Mouse (Mus musculus): ENCODE results near the gene Esrra. TPM values are rescaled to one million over a fixed set of nuclear protein-coding genes. Genes with fewer than 3 reads are reported as not detected.

Gene Esrra
- polyA plus RNA-seq (2014; fragmentation: Nextera tagmentation; extraction: Ambion mirVana) = 4.1 and 4.3 TPM in 2 replicates

GRCm38 (mm10) chr19:6921647-6922567, at the start of gene Esrra:
Gene Esrra (minus strand): TSS chr19:6921813.
- Histone ChIP-seq H3K9me3 (ENCODE audit: control insufficient read depth, low read length) (no peaks in the 10 kb centered on the region), H3K4me1 (ENCODE audit: control insufficient read depth, insufficient read depth, low read length) (peaks cover 16% of the 10 kb centered on the region), H3K4me2 (ENCODE audit: low read depth) (peak within 1 kb of the TSS; percentile 86), H3K27me3 (ENCODE audit: control insufficient read depth, insufficient read depth, low read length) (peaks cover 45% of the 10 kb centered on the region), H3K4me3 (ENCODE audit: low read depth, low read length) (peak within 1 kb of the TSS; percentile 75), H3K36me3 (ENCODE audit: control insufficient read depth, insufficient read depth, low read length) (no peaks in the 10 kb centered on the region), H3K27ac (ENCODE audit: low read depth, low read length) (peak within 1 kb of the TSS; percentile 86), H3K9ac (ENCODE audit: low read length) (peak within 1 kb of the TSS; percentile 85)
- DNase-seq (ENCODE audit: low spot score) = peak; percentile 100
- under 1% methylated on average over 56 of the region's 66 CpGs for WGBS
- peak; percentile 92 for ATAC-seq (ENCODE audit: insufficient read depth, low FRiP score, low TSS enrichment)

- whole genome bisulfite sequencing = 26% methylated on average over 11 of the region's 11 CpGs
- peak overlapping the region; percentile 50 for H3K4me2 ChIP-seq (ENCODE audit: low read depth)
- H3K36me3 ChIP-seq (ENCODE audit: control insufficient read depth, insufficient read depth, low read length) = no peaks in the 10 kb centered on the region
- no peak overlapping the region for H3K27ac ChIP-seq (ENCODE audit: low read depth, low read length)
- peaks cover 19% of the 10 kb centered on the region for H3K4me1 ChIP-seq (ENCODE audit: control insufficient read depth, insufficient read depth, low read length)
- ATAC-seq (ENCODE audit: insufficient read depth, low FRiP score, low TSS enrichment) (no peak), DNase-seq (ENCODE audit: low spot score) (no peak)
- no peak overlapping the region; the same call in 1 of the 2 replicates for H3K9ac ChIP-seq (ENCODE audit: low read length)
- 0 out of 2 replicates have a peak, but pooled peaks cover 7% of the 10 kb centered on the region for H3K27me3 ChIP-seq (ENCODE audit: control insufficient read depth, insufficient read depth, low read length)
- no peak overlapping the region; the same call in 1 of the 2 replicates for H3K4me3 ChIP-seq (ENCODE audit: low read depth, low read length)
- H3K9me3 ChIP-seq (ENCODE audit: control insufficient read depth, low read length) = no peaks in the 10 kb centered on the region
Observed at GRCm38 (mm10) chr19:6970460-6971085, 49.0 kb upstream of the Esrra start.

- Histone ChIP-seq H3K4me3 (ENCODE audit: low read depth, low read length) (peak overlapping the region; percentile 45), H3K4me1 (ENCODE audit: control insufficient read depth, insufficient read depth, low read length) (peaks cover 19% of the 10 kb centered on the region), H3K27ac (ENCODE audit: low read depth, low read length) (no peak overlapping the region), H3K4me2 (ENCODE audit: low read depth) (peak overlapping the region; percentile 50), H3K27me3 (ENCODE audit: control insufficient read depth, insufficient read depth, low read length) (0 out of 2 replicates have a peak, but pooled peaks cover 7% of the 10 kb centered on the region), H3K36me3 (ENCODE audit: control insufficient read depth, insufficient read depth, low read length) (no peaks in the 10 kb centered on the region), H3K9ac (ENCODE audit: low read length) (peak overlapping the region; percentile 58), H3K9me3 (ENCODE audit: control insufficient read depth, low read length) (no peaks in the 10 kb centered on the region)
- ATAC-seq (ENCODE audit: insufficient read depth, low FRiP score, low TSS enrichment) (no peak), DNase-seq (ENCODE audit: low spot score) (peak; percentile 72)
- under 1% methylated on average over 49 of the region's 55 CpGs for WGBS
Observed at GRCm38 (mm10) chr19:6969665-6970381, 48.2 kb upstream of the Esrra start.

DNA sequence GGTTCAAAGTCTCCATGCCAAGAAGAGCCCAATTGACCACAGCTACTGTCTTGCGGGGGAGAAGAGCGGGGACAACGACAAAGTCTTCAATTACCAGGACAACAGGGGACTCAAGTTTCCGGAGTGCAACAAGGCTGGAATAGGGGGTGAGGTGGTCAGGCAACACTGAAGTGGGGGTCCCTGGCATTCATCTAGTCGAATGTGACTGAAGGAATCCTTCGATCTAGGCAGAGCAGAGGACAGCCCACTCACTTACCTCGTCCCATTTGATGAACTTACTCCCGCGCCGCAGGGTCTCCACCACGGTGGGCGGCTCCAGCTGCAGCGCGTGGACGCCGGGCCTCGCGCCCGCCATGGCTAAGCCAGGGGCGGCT, 47.7 kb upstream of the Esrra start:
- DNase-seq (ENCODE audit: low spot score) (no peak), ATAC-seq (ENCODE audit: insufficient read depth, low FRiP score, low TSS enrichment) (no peak)
- peak overlapping the region; percentile 50 for H3K4me2 ChIP-seq (ENCODE audit: low read depth)
- H3K4me1 ChIP-seq (ENCODE audit: control insufficient read depth, insufficient read depth, low read length) = peaks cover 19% of the 10 kb centered on the region
- 0 out of 2 replicates have a peak, but pooled peaks cover 7% of the 10 kb centered on the region for H3K27me3 ChIP-seq (ENCODE audit: control insufficient read depth, insufficient read depth, low read length)
- no peak overlapping the region for H3K27ac ChIP-seq (ENCODE audit: low read depth, low read length)
- WGBS = 2% methylated on average over 19 of the region's 20 CpGs
- H3K9me3 ChIP-seq (ENCODE audit: control insufficient read depth, low read length) = no peaks in the 10 kb centered on the region
- no peaks in the 10 kb centered on the region; the same call in 1 of the 2 replicates for H3K36me3 ChIP-seq (ENCODE audit: control insufficient read depth, insufficient read depth, low read length)
- H3K4me3 ChIP-seq (ENCODE audit: low read depth, low read length) = peak overlapping the region; percentile 45
- peak overlapping the region; percentile 58 for H3K9ac ChIP-seq (ENCODE audit: low read length)

- Histone ChIP-seq H3K27ac (ENCODE audit: low read depth, low read length) (no peak overlapping the region), H3K9me3 (ENCODE audit: control insufficient read depth, low read length) (no peaks in the 10 kb centered on the region), H3K4me3 (ENCODE audit: low read depth, low read length) (peak overlapping the region; percentile 45), H3K36me3 (ENCODE audit: control insufficient read depth, insufficient read depth, low read length) (no peaks in the 10 kb centered on the region; the same call in 1 of the 2 replicates), H3K4me2 (ENCODE audit: low read depth) (peak overlapping the region; percentile 50), H3K9ac (ENCODE audit: low read length) (peak overlapping the region; percentile 58; the same call in 1 of the 2 replicates), H3K27me3 (ENCODE audit: control insufficient read depth, insufficient read depth, low read length) (0 out of 2 replicates have a peak, but pooled peaks cover 7% of the 10 kb centered on the region), H3K4me1 (ENCODE audit: control insufficient read depth, insufficient read depth, low read length) (peaks cover 15% of the 10 kb centered on the region)
- no peak for DNase-seq (ENCODE audit: low spot score)
- no peak for ATAC-seq (ENCODE audit: insufficient read depth, low FRiP score, low TSS enrichment)
- 12% methylated on average over 15 of the region's 15 CpGs for WGBS
Observed at GRCm38 (mm10) chr19:6968491-6969271, 47.1 kb upstream of the Esrra start.

DNA sequence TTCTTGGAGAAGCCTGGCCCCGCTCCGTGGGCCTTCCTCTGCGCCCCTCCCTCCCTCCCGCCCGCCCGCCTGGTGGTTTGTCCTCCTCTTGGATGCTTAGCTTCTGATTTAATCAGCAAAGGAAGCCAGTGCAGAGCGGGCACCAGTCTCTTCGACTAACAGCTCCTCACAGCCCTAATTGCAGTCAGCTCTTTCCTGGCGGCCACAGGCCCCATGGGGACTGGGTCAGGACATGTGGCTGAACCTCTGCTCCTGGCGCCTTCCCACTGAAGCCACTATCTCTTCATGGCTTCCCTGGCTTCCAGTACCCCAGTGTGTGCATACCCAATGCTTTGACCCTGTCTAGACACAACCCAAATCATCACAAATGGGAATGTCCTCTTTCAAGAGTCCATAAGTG, 34.8 kb upstream of the Esrra start:
- WGBS = 84% methylated on average over 10 of the region's 10 CpGs
- no peak overlapping the region for H3K4me3 ChIP-seq (ENCODE audit: low read depth, low read length)
- no peak overlapping the region for H3K4me2 ChIP-seq (ENCODE audit: low read depth)
- 0 out of 2 replicates have a peak, but pooled peaks cover 3% of the 10 kb centered on the region for H3K36me3 ChIP-seq (ENCODE audit: control insufficient read depth, insufficient read depth, low read length)
- H3K9ac ChIP-seq (ENCODE audit: low read length) = no peak overlapping the region
- H3K4me1 ChIP-seq (ENCODE audit: control insufficient read depth, insufficient read depth, low read length) = peaks cover 4% of the 10 kb centered on the region; the same call in 1 of the 2 replicates
- H3K9me3 ChIP-seq (ENCODE audit: control insufficient read depth, low read length) = no peaks in the 10 kb centered on the region
- no peak overlapping the region for H3K27ac ChIP-seq (ENCODE audit: low read depth, low read length)
- ATAC-seq (ENCODE audit: insufficient read depth, low FRiP score, low TSS enrichment) = no peak
- DNase-seq (ENCODE audit: low spot score) = no peak
- no peaks in the 10 kb centered on the region for H3K27me3 ChIP-seq (ENCODE audit: control insufficient read depth, insufficient read depth, low read length)

GRCm38 (mm10) chr19:6955424-6955823, 33.8 kb upstream of the Esrra start:
- Histone ChIP-seq H3K9ac (ENCODE audit: low read length) (no peak overlapping the region), H3K4me1 (ENCODE audit: control insufficient read depth, insufficient read depth, low read length) (peaks cover 4% of the 10 kb centered on the region; the same call in 1 of the 2 replicates), H3K4me3 (ENCODE audit: low read depth, low read length) (no peak overlapping the region), H3K27me3 (ENCODE audit: control insufficient read depth, insufficient read depth, low read length) (no peaks in the 10 kb centered on the region), H3K9me3 (ENCODE audit: control insufficient read depth, low read length) (no peaks in the 10 kb centered on the region), H3K27ac (ENCODE audit: low read depth, low read length) (no peak overlapping the region), H3K36me3 (ENCODE audit: control insufficient read depth, insufficient read depth, low read length) (0 out of 2 replicates have a peak, but pooled peaks cover 3% of the 10 kb centered on the region), H3K4me2 (ENCODE audit: low read depth) (no peak overlapping the region)
- ATAC-seq (ENCODE audit: insufficient read depth, low FRiP score, low TSS enrichment) (no peak), DNase-seq (ENCODE audit: low spot score) (no peak)
- 87% methylated on average over 7 of the region's 7 CpGs for WGBS

Data from neural tube, embryonic 11.5 days (tissue).